Mouse (Mus musculus): ENCODE measurements around the gene Orai3.

GRCm38 (mm10) chr7:127797076-127797845 lies 27.6 kb downstream of the Orai3 start:
- TF ChIP-seq CTCF (IDR thresholded peaks at IDR 0.05; ENCODE audit: extremely low read depth, insufficient read length, insufficient replicate concordance, low read depth, low read length) (no peak), POLR2A (IDR thresholded peaks at IDR 0.05; ENCODE audit: low read depth, low read length) (no peak)

Data from small intestine, adult 2 months (tissue).